Mouse (Mus musculus): ENCODE measurements around the gene Hist1h3i. TPM values are rescaled to one million over a fixed set of nuclear protein-coding genes. Genes with fewer than 3 reads are reported as not detected.
"Not testable (repeated sequence)": the region's sequence is repeated elsewhere in the genome, so short reads cannot be mapped to it uniquely, and the experiment has no call there.

Hist1h3i gene
- polyA plus RNA-seq, 3 experiments from 2014 or later, result 3.1 to 3.4 TPM; not detected in 1

- peak; percentile 2 for ATAC-seq
Measured at GRCm38 (mm10) chr13:21782361-21783254, 562 bp downstream of the Hist1h3i start.

DNA sequence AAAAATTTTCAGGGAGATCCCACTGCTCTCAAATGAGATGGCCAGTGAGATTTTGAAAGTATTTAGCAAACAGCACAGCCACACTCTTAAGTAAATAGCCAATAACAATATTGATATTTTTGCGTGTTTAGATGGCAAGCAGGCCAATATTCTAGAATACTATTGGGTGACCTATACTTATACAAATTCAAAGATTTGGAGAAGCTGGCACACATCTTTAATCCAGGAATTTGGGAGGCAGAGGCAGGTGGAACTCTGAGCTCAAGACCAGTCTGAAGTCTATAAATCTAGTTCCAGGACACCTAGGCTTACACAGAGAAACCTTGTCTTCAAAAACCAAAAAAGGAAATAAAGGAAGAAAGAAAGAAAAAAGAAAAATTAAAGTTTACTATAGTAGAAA, 1.5 kb downstream of the Hist1h3i start:
- no peak for ATAC-seq

DNA sequence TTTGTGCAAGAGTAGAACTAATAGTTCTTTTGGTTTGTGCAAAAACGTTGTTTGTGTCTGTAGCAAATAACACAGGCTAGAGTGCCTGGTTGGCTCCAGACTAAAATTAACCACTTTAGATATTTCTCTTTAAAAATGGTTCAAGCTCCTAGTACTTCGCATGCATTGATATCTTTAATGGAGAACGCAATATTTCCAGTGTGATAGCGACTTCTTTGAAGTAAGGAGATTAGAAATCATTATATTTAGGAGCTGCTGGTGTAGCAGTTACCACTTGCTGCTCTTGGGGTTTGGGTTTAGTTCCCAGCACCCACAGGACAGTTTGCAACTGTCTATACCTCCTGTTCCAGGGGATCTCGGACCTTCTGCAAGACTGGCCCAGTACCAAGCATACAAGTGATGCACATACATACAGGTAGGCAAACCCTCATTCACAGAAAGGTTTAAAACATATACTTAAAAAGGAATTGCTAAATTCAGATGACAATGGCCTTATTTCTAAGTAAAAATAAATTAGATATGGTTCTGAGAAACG, 2.1 kb downstream of the Hist1h3i start:
- ATAC-seq, result no peak

DNA sequence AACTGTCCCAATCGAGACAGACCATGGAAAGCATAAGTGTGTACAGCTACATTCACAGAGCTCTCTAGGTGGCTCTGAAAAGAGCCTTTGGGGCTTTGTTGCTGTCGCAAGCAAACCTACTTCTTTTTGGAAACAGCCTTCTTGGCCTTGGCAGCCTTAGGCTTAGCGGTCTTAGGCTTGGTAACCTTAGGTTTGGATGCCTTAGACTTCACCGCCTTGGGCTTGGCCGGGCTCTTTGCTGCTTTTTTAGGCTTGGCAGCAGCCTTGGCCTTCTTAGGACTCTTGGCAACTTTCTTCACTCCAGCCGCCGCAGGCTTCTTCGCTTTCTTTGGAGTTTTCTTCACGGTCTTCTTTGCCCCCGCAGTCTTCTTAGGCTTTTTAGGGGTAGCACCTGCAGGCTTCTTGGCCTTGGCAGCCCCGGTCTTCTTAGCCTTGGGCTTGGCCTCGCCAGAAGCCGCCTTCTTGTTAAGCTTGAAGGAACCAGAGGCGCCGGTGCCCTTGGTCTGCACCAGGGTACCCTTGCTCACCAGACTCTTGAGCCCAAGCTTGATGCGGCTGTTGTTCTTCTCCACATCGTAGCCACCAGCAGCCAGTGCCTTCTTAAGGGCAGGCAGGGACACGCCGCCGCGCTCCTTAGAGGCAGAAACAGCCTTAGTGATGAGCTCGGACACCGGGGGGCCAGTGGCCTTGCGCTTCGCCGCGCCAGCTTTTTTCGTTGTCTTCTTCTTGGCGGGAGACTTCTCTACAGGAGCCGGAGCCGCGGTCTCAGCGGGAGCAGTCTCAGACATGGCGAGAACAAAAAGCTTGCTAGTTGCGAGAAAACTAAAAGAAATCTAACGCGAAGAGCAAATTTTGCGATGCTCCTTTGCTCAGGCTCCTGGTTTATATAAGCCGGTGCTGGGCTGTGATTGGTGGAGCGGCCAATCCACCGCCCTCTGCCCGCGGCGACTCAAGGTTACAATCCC, 3.1 kb downstream of the Hist1h3i start, which contains the start of gene Hist1h1b:
Gene Hist1h1b (minus strand): TSS at position 859 of the 965 bp plus-strand sequence.
- no peak for ATAC-seq

DNA sequence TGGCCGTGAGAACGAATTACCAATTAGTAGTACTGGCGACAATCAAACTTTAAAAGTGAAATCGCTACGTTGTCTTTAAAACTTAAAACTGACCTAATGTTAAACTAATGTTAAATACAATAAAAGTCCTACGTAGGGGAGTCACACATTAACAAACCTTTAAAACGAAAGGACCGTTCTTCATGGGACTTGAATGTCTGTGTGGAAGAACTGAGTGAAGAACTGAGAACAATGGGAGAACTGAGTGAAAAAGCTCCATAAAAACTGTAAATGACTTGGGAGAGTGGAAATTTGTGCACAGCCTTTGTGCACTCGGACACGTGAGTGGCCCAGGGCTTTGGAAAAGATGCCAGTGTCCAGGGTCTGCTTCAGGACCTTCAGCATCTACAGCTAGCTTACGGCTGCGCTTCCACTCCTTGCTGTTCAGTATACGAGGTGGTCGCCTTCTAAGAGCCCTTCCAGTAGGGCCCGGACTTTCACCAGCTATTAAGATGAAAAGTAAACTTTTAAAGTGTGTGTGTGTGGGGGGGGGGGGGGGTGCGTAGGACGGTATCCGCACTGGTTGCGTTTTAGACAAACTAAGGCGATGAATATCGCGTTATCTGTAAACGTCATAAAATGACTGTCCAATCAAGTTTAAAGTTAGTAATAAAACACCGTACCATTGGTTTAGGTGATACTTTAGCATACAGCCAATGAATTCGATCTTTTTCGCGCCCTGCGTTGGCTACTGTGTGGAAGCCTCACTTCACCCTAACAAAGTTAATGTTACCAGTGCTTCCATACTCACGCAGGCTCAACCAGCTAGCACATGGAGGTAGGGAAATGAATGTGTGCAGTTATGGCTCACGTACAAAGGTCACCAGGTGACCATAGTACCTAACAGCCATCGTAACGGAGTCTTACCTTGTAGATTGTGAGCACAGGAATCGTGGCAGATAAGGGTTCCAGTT, 4.1 kb downstream of the Hist1h3i start:
- ATAC-seq, result peak; percentile 91

DNA sequence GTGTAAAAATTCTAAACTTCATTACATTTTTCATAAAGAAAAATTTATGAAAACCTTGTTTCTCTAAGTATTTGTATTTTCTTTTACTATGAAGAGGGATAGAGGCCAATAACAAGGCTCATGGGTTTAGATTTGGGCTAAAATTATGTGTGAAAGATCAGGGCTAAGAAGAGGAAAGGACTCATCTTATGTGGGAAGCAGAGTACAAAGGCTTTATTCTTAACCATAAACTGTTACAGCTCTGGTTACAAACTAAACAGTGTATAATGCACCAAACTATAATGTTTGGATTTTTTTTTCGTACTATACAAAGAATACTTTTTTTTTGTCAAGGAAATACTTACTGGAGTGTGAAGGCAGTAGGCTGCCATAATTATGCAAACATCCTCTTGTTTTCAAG, 27.5 kb downstream of the Hist1h3i start:
- ATAC-seq, result no peak

DNA sequence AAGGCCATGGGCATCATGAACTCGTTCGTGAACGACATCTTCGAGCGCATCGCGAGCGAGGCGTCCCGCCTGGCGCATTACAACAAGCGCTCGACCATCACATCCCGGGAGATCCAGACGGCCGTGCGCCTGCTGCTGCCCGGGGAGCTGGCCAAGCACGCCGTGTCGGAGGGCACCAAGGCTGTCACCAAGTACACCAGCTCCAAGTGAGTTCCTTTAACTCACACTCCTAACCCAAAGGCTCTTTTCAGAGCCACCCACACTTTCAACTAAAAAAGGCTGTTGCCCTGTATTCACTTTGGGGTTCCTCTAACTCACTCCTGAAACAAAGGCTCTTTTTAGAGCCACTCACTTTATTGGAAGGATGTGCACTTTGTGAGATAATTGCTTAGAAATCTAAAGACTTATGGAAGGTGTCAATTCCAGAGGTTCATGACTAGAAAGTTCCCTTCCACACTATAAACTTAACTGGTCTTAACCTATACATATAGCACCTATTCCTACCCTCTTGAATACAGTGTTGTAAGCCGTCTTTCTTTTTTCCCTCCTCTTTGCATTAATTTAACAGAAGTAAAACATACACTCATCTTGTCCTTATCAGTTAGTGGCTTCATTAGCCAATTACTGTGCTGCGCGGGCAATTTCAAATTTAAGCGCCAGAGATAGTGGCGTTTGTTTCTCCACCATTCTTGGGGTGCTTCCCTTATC, 28.7 kb downstream of the Hist1h3i start:
- not testable (repeated sequence) for ATAC-seq

DNA sequence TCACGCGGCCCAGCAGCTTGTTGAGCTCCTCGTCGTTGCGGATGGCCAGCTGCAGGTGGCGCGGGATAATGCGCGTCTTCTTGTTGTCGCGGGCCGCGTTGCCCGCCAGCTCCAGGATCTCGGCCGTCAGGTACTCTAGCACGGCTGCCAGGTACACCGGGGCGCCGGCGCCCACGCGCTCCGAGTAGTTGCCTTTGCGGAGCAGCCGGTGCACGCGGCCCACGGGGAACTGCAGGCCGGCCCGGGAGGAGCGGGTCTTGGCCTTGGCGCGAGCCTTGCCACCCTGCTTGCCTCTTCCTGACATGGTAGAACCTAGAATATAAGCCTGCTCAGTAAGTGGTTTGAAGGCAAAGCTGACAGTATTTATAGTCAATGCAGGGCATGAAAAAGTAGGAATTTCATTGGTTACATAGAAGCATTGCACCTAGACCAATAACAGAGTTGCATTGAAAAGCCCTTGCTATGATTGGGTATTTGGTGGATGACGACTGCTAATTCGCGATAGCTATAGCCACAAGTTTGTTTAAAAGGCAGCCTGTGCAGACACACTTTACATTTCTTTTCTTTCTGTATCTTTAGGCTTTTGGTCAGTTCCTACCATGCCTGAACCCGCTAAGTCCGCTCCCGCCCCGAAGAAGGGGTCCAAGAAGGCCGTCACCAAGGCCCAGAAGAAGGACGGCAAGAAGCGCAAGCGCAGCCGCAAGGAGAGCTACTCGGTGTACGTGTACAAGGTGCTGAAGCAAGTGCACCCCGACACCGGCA, 29.5 kb downstream of the Hist1h3i start, which contains the start of the genes Hist1h2ak and Hist1h2bn:
Gene Hist1h2ak (minus strand): TSS at position 304 of the 762 bp plus-strand sequence.
Gene Hist1h2bn (plus strand): TSS at position 600 of the 762 bp plus-strand sequence.
- peak; percentile 94 for ATAC-seq

DNA sequence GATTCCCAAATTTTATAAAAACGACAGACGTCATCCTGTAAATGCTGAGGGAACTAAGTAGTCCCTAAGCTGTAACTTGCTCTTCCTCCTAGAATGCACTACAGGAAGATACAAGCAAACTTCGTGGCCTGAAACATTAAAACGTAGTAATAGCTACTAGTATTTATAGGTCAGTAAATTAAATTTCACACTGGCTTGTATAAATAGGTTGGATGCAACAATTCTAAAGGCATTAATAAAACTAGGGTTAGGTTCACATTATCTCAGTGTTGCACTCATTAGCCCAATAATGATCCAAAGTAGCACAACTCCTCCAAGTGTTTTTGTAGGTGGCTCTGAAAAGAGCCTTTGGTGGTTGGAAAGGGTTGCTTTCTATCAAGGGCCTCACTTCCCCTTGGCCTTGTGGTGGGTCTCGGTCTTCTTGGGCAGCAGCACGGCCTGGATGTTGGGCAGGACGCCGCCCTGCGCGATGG, 30.1 kb downstream of the Hist1h3i start:
- ATAC-seq, result no peak

DNA sequence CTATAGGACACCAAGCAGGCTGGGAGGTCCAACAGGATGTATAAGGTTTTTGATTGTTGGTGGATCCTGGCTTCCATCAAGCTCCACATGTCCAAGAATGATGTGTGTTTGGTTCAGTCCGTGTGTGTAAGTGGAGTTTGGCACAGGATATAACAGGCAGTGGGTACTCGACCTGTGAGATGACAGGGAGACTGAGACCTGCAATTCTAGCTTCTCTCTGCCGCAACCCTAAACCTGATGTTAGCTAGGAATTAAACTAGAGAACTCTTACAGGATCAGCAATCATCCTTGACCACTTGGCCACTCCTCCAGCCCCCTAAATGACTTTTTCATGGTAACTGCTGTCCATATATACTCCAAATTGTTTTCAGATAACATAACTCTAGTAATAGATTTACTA, 30.8 kb downstream of the Hist1h3i start:
- no peak for ATAC-seq

- ATAC-seq, result no peak
Measured at GRCm38 (mm10) chr13:21751827-21752226, 31.3 kb downstream of the Hist1h3i start.

DNA sequence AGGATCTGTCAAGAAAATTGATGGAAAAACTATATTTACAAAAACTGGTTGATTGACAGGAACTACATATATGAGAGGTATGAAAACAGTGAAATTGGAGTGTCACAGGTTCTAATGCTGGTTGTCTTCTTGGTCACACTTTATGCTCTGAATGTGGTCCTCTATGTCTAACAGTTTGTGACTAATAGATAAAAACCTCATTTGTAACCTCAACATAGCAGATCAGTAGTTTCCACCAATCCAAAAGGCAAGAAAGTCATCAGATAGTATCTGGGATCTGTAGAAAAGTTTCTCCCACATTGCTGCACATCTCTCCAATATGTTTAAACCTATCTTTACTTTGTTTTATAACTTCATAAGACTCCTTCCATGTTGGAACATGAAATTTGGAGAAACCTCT, 31.8 kb downstream of the Hist1h3i start:
- ATAC-seq, result no peak

DNA sequence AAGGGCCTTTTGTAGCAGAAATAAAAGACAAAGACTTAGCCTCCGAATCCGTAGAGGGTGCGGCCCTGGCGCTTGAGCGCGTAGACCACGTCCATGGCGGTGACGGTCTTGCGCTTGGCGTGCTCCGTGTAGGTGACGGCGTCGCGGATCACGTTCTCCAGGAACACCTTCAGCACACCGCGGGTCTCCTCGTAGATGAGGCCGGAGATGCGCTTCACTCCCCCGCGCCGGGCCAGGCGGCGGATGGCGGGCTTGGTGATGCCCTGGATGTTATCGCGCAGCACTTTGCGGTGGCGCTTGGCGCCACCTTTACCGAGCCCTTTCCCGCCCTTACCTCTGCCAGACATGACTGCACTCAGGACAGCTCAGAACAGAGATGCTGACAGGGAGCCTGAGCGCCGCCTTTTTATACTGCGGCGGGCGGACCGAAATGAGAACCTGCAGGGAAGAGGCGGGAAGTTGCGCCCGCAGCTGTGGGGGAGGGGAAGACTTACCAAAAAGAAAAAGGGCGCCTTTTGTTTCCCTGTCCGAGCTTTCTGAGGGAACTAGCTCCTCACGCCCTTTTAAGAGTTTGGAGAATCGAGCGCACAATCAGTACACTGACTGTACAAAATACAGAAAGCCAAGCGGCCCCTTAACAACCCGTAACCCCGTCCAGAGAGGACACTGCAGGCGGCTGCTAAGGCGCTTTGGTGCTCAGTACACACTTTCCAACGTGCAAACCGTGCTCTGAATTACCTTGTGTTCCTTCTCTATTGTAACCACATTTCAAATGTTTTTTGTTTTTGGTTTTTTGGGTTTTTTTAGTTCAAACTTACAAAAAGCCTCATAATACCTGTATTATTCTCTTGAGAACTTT, 32.8 kb downstream of the Hist1h3i start, which contains the start of gene Hist1h4k:
Gene Hist1h4k (minus strand): TSS at position 347 of the 859 bp plus-strand sequence.
- peak; percentile 48 for ATAC-seq

- ATAC-seq, result no peak
Measured at GRCm38 (mm10) chr13:21749387-21750158, 33.6 kb downstream of the Hist1h3i start.

DNA sequence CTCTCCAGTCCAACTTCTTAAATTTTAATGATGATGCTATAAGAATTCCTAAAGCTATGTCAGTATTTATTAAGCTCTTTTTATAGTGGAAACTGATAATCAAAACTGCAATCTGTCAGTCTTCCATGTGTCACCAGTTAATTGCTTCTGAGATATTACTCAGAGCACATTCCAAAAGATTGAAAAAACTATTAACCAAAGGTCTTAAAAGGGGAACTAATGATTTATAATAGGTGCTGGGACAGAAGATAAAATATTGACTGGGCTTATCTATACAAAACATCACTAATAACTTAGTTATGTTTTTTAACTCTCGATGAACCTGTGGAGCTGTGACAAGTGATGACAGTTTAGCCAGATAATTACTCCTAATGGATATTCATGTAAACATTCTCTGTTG, 38.2 kb downstream of the Hist1h3i start:
- no peak for ATAC-seq

DNA sequence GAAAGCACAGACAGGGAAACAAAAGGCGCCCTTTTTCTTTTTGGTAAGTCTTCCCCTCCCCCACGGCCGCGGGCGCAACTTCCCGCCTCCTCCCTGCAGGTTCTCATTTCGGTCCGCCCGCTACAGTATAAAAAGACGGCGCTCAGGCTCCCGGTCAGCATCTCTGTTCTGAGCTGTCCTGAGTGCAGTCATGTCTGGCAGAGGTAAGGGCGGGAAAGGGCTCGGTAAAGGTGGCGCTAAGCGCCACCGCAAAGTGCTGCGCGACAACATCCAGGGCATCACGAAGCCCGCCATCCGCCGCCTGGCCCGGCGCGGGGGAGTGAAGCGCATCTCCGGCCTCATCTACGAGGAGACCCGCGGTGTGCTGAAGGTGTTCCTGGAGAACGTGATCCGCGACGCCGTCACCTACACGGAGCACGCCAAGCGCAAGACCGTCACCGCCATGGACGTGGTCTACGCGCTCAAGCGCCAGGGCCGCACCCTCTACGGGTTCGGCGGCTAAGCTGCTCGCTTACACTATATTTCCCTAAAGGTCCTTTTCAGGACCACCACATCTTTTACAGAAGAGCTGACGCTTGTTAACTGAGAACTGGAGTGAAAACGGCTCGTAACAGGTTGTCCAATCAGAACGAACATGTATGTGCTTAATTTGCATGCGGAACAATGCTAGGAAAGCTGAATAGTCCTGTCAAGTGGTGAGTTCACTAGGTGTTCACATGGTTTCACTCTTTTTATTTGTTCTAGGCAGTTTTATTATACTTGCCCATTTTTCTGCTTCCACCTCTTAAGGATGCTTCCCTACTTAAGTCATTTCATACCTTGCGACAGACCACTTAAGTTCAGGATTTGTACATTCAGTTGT, 48.0 kb downstream of the Hist1h3i start, which contains the start of gene Hist1h4j:
Gene Hist1h4j (plus strand): TSS at position 159 of the 862 bp plus-strand sequence.
- ATAC-seq, result peak; percentile 74
